Mouse (Mus musculus) kidney, adult 11 months (tissue): ENCODE measurements around the gene Ap3s2.

Source experiments
- DNase-seq: peaks from one replicate; pipeline ENCODE4 v3.0.0; 2022

Ap3s2 gene

DNA sequence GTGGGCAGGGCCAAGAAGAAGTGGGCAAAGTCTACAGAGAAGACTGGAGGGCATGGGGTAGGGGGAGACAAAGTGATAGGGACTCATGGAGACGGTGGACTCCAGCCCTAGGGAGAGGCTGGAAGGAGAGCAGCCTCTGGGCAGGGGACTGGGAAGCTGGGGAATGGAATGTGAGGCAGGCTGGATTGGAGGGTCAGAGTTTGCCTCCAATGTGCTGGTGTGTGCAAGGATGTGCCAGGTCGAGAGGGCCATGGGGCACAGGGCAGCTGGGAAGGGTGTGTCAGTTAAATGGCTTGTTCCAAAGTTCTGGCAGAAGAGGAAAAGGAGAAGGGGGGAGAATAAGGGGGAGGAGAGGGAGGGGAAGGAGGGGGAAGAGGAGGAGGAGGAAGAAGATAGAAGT is 83.2 kb downstream of the Ap3s2 start:
- DNase-seq: peak; percentile 88

DNA sequence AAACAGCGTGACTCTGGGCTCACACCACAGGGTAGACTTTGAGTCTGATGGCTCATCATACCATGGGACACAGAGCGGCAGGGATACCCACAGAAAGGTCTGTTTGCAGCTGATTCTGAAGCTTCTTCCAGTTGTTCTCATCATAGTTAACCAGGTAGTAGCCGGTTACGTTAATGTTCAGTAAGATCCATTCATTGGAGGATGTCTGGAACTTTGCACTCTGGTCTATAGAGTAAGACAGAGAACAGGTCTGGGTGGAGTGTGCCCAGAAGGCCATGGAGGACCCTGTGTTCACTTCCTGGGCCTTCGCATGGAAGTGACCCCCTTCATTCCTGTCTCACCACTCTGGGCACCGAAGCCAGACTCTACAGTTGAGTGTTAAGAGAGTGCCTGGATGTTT is 85.3 kb downstream of the Ap3s2 start:
- DNase-seq: no peak

- DNase-seq: no peak
Observed at GRCm38 (mm10) chr7:79832980-79833379, 87.5 kb downstream of the Ap3s2 start.

DNA sequence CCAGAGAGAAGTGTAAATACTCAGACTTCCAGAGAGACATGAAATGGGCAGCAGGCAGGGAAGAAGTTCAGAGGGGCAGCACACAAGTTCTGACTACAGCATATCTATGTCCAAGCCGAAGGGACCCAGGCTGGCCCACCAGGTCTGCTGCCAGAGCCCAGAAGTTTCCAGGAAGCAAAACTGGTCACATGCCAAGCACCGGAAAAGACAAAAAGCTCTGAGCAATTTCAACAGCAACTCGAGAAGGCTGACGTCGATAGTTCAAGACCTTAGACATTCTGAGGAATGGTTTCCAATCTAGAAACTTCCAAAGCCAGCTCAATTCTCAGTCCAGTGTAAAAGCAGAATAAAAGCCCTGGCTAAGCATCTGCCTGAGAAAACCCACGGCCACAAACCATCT is 88.9 kb downstream of the Ap3s2 start:
- DNase-seq: no peak

DNA sequence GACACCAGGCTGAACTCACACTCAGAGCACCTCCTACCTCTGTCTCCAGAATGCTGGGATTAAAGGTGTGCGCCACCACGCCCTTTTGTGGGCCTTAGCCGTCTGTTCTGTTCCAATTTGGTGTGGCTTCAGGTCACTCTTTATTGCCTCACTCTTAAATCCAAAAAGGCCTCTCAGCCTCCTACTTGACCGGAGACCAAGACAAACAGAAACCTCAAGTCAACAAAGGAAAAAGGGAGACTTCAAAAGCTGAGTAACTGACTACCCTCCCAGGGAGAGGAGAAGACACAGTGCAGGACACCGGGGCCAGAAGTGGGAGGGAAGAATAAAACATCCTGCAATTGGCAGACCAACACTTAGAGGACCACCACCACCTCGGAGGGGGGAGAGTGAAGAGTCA is 89.3 kb downstream of the Ap3s2 start:
- no peak for DNase-seq

GRCm38 (mm10) chr7:79828341-79828740 is 92.1 kb downstream of the Ap3s2 start:
- DNase-seq: peak; percentile 77
